ENCODE assay signal across 26 mouse cellular contexts in genomic region chr10:68430929-68431328, GRCm38 (mm10).
DNase-seq lines count a peak whose midpoint lies in the region; ATAC-seq lines count a peak whose summit lies in the region.
"Had no signal": no experiment of that assay in that cellular context is flagged by ENCODE, and none has a peak within 500 bp of the region (broad histone marks: within the 10 kb centered on the region; RNA-seq: fewer than 3 reads in every experiment).

No protein-coding gene starts in this region.

- DNase-seq in liver = peak; percentile 18
- DNase-seq in liver, embryonic 13.5 days = no peak
- no peak for DNase-seq in embryo, embryonic 9.5 days (ENCODE audit: extremely low spot score)
- DNase-seq in lung, postnatal 25 days (ENCODE audit: low spot score) = no peak
- no peak for DNase-seq in gastrocnemius, postnatal 4 days (ENCODE audit: low spot score in 2 of 2)
- DNase-seq: adrenal gland, adult 8-10 months; adrenal gland, postnatal 25 days; cerebellum, adult 11-12 months; cerebellum, adult 8-10 months; cerebellum, postnatal 10 days; cerebellum, postnatal 36 days; embryo, embryonic 11 days; gastrocnemius, postnatal 14 days; heart, adult 2 months had no signal

- peak overlapping the region; percentile 39 for H3K4me3 ChIP-seq in erythroblast, embryonic 14.5 days (replicated peaks)
- peak overlapping the region; percentile 34 for H3K4me3 ChIP-seq in liver, embryonic 13.5 days (replicated peaks)
- peak overlapping the region; percentile 20; the same call in 1 of the 2 replicates for H3K4me3 ChIP-seq in liver, embryonic 16.5 days (ENCODE audit: low read depth, low read length)
- H3K4me3 ChIP-seq: embryonic facial prominence, embryonic 12.5 days; embryonic facial prominence, embryonic 15.5 days; forebrain, embryonic 10.5 days; forebrain, embryonic 13.5 days; heart, adult 2 months; hindbrain, embryonic 12.5 days; hindbrain, embryonic 15.5 days had no signal

- H3K4me1 ChIP-seq in erythroblast, embryonic 14.5 days (ENCODE audit: control insufficient read depth) = peaks cover 3% of the 10 kb centered on the region; the same call in 1 of the 2 replicates
- H3K4me1 ChIP-seq in liver, embryonic 13.5 days (replicated peaks) = peaks cover 8% of the 10 kb centered on the region
- H3K4me1 ChIP-seq in liver, embryonic 16.5 days (ENCODE audit: control insufficient read depth, low read depth, low read length) = no peaks in the 10 kb centered on the region
- H3K4me1 ChIP-seq: forebrain, embryonic 10.5 days; forebrain, embryonic 13.5 days; hindbrain, embryonic 12.5 days; hindbrain, embryonic 15.5 days had no signal

- H3K9ac ChIP-seq in liver, embryonic 13.5 days = no peak overlapping the region
- H3K9ac ChIP-seq in liver, embryonic 16.5 days (ENCODE audit: low read depth, low read length) = no peak overlapping the region
- H3K9ac ChIP-seq: embryonic facial prominence, embryonic 12.5 days; embryonic facial prominence, embryonic 15.5 days; forebrain, embryonic 13.5 days; hindbrain, embryonic 12.5 days; hindbrain, embryonic 15.5 days had no signal

- no peak for ATAC-seq in erythroblast, adult 5-6 weeks (replicated peaks; ENCODE audit: low FRiP score, poor library complexity, severe bottlenecking)
- peak; percentile 66 for ATAC-seq in liver, embryonic 13.5 days (ENCODE audit: low read depth)
- no peak for ATAC-seq in liver, embryonic 16.5 days (ENCODE audit: low read depth)
- ATAC-seq: activated CD4-positive, CD25-positive, alpha-beta regulatory T cell, adult 4 months; forebrain, embryonic 13.5 days; forebrain, embryonic 16.5 days had no signal

- no peak overlapping the region for H3K27ac ChIP-seq in liver, embryonic 13.5 days
- no peak overlapping the region for H3K27ac ChIP-seq in liver, embryonic 16.5 days (ENCODE audit: low read length)
- H3K27ac ChIP-seq: embryonic facial prominence, embryonic 12.5 days; embryonic facial prominence, embryonic 15.5 days; forebrain, embryonic 10.5 days; forebrain, embryonic 13.5 days; heart, adult 2 months; hindbrain, embryonic 12.5 days; hindbrain, embryonic 15.5 days had no signal

- H3K4me2 ChIP-seq in liver, embryonic 13.5 days = peak overlapping the region; percentile 50
- H3K4me2 ChIP-seq in liver, embryonic 16.5 days (ENCODE audit: low read depth, low read length) = peak overlapping the region; percentile 33; the same call in 1 of the 2 replicates
- H3K4me2 ChIP-seq: embryonic facial prominence, embryonic 12.5 days; embryonic facial prominence, embryonic 15.5 days; forebrain, embryonic 13.5 days; heart, embryonic 11.5 days; hindbrain, embryonic 12.5 days; hindbrain, embryonic 15.5 days had no signal

- no peaks in the 10 kb centered on the region for H3K36me3 ChIP-seq in erythroblast, embryonic 14.5 days (ENCODE audit: control insufficient read depth)
- H3K36me3 ChIP-seq in liver, embryonic 13.5 days = no peaks in the 10 kb centered on the region
- no peaks in the 10 kb centered on the region for H3K36me3 ChIP-seq in liver, embryonic 16.5 days (ENCODE audit: control insufficient read depth, insufficient read depth)
- H3K36me3 ChIP-seq: embryonic facial prominence, embryonic 12.5 days; embryonic facial prominence, embryonic 15.5 days; forebrain, embryonic 10.5 days; hindbrain, embryonic 12.5 days; hindbrain, embryonic 15.5 days had no signal

- H3K27me3 ChIP-seq in erythroblast, embryonic 14.5 days (ENCODE audit: control insufficient read depth) = no peaks in the 10 kb centered on the region
- no peaks in the 10 kb centered on the region for H3K27me3 ChIP-seq in liver, embryonic 13.5 days
- H3K27me3 ChIP-seq in liver, embryonic 16.5 days (ENCODE audit: control insufficient read depth, insufficient read depth, low read depth, low read length) = no peaks in the 10 kb centered on the region
- H3K27me3 ChIP-seq: embryonic facial prominence, embryonic 12.5 days; embryonic facial prominence, embryonic 15.5 days; forebrain, embryonic 13.5 days; hindbrain, embryonic 12.5 days; hindbrain, embryonic 15.5 days had no signal

- 19% methylated on average over 13 of the region's 13 CpGs for WGBS in liver, embryonic 13.5 days (ENCODE audit: insufficient replicate concordance)
- WGBS in liver, embryonic 16.5 days (ENCODE audit: insufficient replicate concordance) = 26% methylated on average over 13 of the region's 13 CpGs

- no peaks in the 10 kb centered on the region for H3K9me3 ChIP-seq in erythroblast, embryonic 14.5 days (ENCODE audit: control insufficient read depth, low read length)
- no peaks in the 10 kb centered on the region for H3K9me3 ChIP-seq in liver, embryonic 13.5 days (replicated peaks)
- H3K9me3 ChIP-seq in liver, embryonic 16.5 days (replicated peaks; ENCODE audit: control insufficient read depth, low read length) = no peaks in the 10 kb centered on the region
- H3K9me3 ChIP-seq: embryonic facial prominence, embryonic 15.5 days; forebrain, embryonic 10.5 days; forebrain, embryonic 13.5 days; hindbrain, embryonic 12.5 days; hindbrain, embryonic 15.5 days had no signal
